Mouse (Mus musculus) cortical plate, adult 2 months (tissue): Measurements from ENCODE around the gene Robo4. TPM values are rescaled to one million over a fixed set of nuclear protein-coding genes. Genes with fewer than 3 reads are reported as not detected.

Source experiments
- H3K27ac ChIP-seq: fragments of 200-500 bp; 2 replicates; pipeline ENCODE4 v1.5.1; 2012; ENCODE audit warnings: low read length, control low read depth, inconsistent platforms; ENCODE audit not compliant: insufficient read depth
- H3K4me1 ChIP-seq: fragments of 200-500 bp; 2 replicates; pipeline ENCODE4 v1.6.1; 2011; ENCODE audit warnings: low read length; ENCODE audit not compliant: control insufficient read depth, insufficient read depth
- H3K4me3 ChIP-seq: fragments of 200-500 bp; 2 replicates; pipeline ENCODE4 v1.5.1; 2011; ENCODE audit warnings: mild to moderate bottlenecking, low read length, control low read depth; ENCODE audit not compliant: insufficient read depth
- CTCF ChIP-seq: fragments of 200-500 bp; IDR thresholded peaks from 2 replicates; pipeline ENCODE4 v1.5.1; 2011; ENCODE audit warnings: mild to moderate bottlenecking, control low read depth, low read length; ENCODE audit not compliant: insufficient read depth; ENCODE audit errors: extremely low read depth
- POLR2A ChIP-seq: fragments of 200-500 bp; IDR thresholded peaks from 2 replicates; pipeline ENCODE4 v1.6.1; 2011; ENCODE audit warnings: mild to moderate bottlenecking, low read length, control low read depth; ENCODE audit not compliant: insufficient read depth; ENCODE audit errors: extremely low read depth
- polyA plus RNA-seq: library from polyadenylated mRNA; depleted of rRNA; stranded (reverse); fragments of >200 nt; gene quantifications from 2 replicates; pipeline ENCODE4 v1.2.3, GENCODE M21; 2012

The Robo4 gene
- polyA plus RNA-seq, 1 experiment = 6.4 TPM

DNA sequence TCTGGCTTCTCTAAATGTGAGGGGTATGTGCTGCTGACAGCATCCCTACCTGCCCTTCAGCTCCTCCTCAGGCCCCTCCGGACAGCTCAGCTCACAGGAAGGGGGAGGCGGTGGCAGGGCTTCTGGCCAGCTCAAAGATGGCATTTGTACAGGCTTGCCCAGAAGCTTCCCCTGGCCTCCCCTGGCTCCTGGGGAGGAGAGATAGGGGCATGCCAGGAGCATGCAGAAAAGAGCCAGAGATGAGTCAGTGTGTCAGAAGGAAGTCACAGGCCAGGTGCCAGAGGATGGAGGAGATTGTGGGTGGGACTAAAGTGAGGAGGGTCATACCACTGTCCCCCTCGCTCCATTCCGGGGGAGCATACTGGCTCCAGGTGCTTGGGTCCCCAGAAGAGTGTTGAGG, 17.1 kb downstream of the Robo4 start:
- peaks cover 2% of the 10 kb centered on the region; the same call in 1 of the 2 replicates for H3K4me1 ChIP-seq
- TF ChIP-seq POLR2A (no peak), CTCF (no peak)
- H3K27ac ChIP-seq = no peak overlapping the region
- no peak overlapping the region for H3K4me3 ChIP-seq

DNA sequence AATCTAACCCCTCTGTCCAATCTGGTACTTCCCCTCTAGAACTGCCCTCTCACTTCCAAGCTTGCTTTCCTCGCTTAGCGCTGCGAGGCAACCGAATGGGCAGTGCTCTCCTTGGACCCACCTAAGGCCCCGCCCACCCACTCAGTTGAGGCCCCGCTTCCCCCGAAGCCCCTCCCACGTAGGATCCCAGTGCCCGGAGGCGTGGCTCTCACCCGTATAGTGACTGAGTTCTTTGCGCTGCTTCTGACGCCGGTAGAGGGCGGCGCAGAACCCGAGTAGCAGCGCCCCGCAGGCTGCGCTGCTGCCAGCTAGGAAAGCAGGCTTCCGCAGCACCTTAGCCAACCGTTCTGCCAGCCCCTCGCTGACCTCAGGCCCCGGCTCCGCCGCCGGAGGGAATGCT, 19.0 kb downstream of the Robo4 start:
- Histone ChIP-seq H3K4me1 (peaks cover 2% of the 10 kb centered on the region; the same call in 1 of the 2 replicates), H3K27ac (no peak overlapping the region), H3K4me3 (no peak overlapping the region)
- TF ChIP-seq POLR2A (no peak), CTCF (no peak)

DNA sequence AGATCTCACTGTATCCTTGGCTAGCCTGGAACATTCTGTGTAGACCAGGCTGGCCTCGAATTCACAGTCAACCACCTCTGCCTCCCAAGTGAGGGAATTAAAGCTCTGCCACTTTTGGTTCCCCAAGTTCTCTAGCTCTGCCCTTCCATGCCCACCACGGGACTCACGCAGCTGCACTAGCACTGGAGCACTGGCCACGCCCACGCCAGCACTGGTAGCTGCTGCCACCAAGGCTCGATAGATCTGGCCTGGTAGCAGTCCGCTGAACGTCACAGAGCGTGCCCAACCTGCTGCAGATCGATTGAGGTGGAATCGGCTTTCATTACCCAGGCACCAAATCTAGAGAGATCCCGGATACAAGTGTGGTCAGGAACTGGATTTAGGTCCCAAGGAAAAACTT, 19.5 kb downstream of the Robo4 start:
- Histone ChIP-seq H3K27ac (no peak overlapping the region), H3K4me1 (peaks cover 2% of the 10 kb centered on the region; the same call in 1 of the 2 replicates), H3K4me3 (no peak overlapping the region)
- no peak for TF ChIP-seq CTCF

DNA sequence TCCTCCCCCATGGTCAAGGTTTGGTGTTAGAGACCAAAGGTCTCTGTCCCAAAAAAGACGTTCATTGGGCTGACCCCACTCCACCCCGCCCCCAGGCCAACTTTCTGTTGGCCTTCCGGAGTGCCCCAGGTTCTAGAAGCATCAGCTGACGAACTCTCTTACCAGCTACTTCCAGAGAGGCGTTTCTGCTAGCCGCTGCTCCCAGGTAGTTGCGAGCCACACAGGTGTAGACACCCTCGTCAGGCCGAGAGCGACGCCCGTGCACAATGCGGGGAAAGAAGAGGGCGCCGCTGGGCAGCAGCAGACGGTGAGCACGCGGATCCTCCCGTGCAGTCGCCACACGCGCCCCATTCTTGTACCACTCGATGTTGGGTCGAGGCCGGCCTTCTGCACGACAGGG, 27.6 kb downstream of the Robo4 start:
- H3K4me1 ChIP-seq = no peaks in the 10 kb centered on the region
- no peak for TF ChIP-seq CTCF
- TF ChIP-seq POLR2A = no peak
- H3K27ac ChIP-seq = no peak overlapping the region
- no peak overlapping the region for H3K4me3 ChIP-seq

DNA sequence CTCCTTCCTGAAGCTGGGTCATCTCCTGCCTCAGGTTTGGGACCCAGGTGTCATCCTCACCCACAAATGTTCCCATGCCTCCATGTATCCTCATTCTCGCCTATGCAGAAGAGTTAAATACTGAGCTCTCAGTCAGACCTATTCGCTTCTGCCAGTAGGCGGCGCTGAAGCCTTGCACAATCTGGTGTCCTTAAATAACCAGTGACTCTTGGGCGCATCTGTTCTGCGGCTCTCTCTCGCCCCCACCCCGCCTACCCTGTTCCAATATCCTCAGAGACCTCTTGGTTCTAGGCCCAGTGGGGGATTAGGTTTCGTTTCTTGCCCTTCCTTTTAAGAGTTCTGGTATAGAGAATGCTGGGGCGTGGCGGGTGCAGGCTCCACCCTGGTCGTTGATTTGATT, 28.9 kb downstream of the Robo4 start:
- no peaks in the 10 kb centered on the region for H3K4me1 ChIP-seq
- H3K4me3 ChIP-seq = no peak overlapping the region
- peak; percentile 90 for TF ChIP-seq CTCF
- no peak for TF ChIP-seq POLR2A
- H3K27ac ChIP-seq = no peak overlapping the region

DNA sequence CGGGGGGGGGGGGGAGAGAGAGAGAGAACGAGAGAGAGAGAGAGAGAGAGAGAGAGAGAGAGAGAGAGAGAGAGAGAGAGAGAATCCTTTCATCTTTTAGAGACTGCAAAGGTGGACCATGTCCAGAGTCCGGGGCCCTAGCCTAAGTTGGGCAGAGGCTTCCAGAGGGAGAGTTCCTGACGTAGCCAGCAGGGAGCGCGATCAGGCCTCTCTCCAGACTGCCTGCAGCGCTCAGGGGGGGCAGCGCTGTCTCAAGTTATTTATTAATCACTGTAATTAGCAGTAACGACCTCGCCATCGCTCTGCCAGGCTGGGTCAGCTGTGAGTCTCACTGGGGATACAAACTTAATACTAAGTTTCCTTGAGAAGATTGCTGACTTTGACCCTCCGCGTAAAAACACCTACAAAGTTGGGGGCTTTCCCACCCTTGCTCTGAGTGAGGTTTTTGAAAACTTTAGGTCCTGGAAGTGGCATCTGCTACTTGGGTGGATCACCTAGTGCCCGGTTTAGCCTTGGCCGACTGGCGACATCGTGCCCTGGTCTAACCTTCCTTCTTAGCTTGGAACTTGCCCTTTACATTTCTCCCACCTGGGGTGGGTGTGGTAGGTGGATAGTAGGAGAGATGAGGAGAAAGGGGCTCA, 30.4 kb downstream of the Robo4 start:
- H3K27ac ChIP-seq = 0 out of 2 replicates have a peak overlapping the region, but pooled peaks have one; percentile 29
- no peaks in the 10 kb centered on the region for H3K4me1 ChIP-seq
- TF ChIP-seq CTCF (peak; percentile 43; the same call in 1 of the 2 replicates), POLR2A (no peak)
- peak overlapping the region; percentile 44 for H3K4me3 ChIP-seq

DNA sequence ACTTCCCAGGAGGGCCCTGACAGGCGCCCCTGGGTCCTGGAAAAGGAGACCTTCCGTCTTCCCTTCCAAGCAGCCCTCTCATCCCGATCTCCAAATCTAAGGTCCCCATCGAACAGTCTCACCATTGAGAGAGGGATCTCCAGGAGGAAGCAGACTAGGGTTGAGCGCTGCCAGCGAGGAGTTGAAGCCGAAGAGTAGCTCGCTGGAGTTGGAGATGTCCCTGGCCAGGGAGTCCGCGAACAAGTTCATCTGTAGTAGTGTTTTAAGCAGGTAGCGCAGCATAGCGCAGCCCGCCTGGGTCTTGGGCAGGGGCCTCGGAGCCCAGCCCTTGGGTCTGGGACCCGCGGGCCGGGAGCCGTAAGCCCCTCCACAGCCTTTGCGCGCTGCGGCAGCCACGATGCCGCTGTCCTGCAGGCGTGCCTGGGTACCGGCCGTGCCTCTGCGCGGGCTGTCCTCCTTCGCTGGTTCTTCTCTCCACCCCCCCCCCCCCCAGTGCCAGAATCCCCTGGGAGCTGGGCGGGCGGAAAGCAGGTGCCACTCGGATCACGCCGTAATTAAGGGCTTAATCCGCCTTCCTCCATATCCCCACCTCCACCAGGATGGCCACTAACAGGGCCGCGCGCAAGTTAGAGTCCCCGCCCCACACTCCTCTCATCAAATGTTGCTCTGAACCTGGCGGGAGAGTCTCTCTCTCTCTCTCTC, 31.2 kb downstream of the Robo4 start, which contains the start of gene Robo3:
TSS of gene Robo3 (minus strand) at position 527 of the 702 bp plus-strand sequence.
- TF ChIP-seq POLR2A (no peak), CTCF (no peak)

DNA sequence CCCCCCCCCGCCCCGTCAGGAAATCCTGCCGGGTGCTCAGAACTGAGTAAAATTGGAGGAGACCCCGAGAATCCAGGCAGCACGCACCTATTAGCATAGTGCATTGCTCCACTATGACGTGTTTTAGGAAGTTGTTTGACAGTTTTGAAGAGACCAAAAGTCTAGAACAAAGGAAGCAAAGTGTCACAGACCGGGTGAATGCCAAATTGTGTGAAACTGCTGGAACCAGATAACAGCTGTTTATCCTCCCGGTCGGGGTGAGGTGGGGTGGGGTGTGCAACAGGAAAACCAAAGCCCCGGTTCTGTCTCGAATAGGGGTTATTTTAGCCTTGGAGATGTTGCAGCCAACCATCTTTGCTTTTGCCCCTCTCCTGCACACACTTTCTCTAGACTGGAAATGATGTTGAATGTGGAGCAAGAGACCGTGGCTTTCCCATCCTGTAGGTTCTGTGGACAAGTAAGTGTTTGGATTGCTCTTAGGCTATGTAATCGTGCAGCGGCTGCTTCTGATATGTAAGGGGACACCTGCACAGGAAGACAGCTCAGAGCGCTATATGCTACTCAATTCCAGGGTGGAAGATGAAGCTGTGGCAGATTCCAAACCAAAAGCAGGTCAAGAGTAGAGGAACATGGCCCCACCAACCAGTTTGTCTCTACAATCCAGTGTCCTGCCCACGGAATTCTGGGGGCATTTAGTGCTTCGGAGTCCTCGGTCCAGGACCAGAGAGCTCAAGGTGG, 32.3 kb downstream of the Robo4 start:
- Histone ChIP-seq H3K4me1 (peaks cover 4% of the 10 kb centered on the region), H3K27ac (no peak overlapping the region), H3K4me3 (no peak overlapping the region)
- no peak for TF ChIP-seq POLR2A
- no peak for TF ChIP-seq CTCF

More for the DNA sequence above, 31.2 kb downstream of the Robo4 start, which contains the start of gene Robo3:
- H3K4me1 ChIP-seq = no peaks in the 10 kb centered on the region
- H3K4me3 ChIP-seq = peak within 1 kb of the TSS; percentile 44
- no peak within 1 kb of the TSS for H3K27ac ChIP-seq

DNA sequence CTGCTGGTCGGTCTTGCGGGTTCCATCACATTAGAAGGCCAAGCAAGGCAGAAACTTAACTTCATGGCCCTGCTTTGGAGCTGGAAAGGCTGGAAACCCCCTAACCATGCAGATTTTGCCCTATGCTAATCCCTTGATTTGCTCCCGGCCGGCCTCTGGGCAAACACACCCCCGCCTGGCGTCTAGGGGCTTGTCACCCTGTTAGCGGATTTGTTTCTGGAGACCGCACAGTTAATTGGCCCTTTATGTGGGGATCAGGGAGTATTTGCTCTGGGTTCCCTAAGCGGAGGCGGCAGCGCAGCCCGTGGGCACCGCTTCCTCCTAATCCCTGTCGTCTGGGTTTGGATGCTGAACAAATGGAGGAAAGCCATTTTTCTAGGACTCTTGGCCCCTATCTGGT, 33.2 kb downstream of the Robo4 start:
- TF ChIP-seq POLR2A = no peak
- TF ChIP-seq CTCF = no peak
- Histone ChIP-seq H3K4me1 (peaks cover 4% of the 10 kb centered on the region), H3K4me3 (no peak overlapping the region), H3K27ac (no peak overlapping the region)
